Mouse (Mus musculus): ENCODE results near the gene Mfap3. TPM values are rescaled to one million over a fixed set of nuclear protein-coding genes. Genes with fewer than 3 reads are reported as not detected.
"Not testable (repeated sequence)": the region's sequence is repeated elsewhere in the genome, so short reads cannot be mapped to it uniquely, and the experiment has no call there.

The Mfap3 gene
- polyA plus RNA-seq, 1 experiment = 7.4 TPM

GRCm38 (mm10) chr11:57525900-57526299 is 7.4 kb downstream of the Mfap3 start:
- WGBS = 73% methylated on average over 3 of the region's 3 CpGs
- no peak for DNase-seq (ENCODE audit: low read depth, low spot score)

GRCm38 (mm10) chr11:57527506-57527905 is 9.0 kb downstream of the Mfap3 start:
- 86% methylated on average over 4 of the region's 4 CpGs for WGBS
- DNase-seq (ENCODE audit: low read depth, low spot score) = no peak

GRCm38 (mm10) chr11:57529111-57529510 is 10.6 kb downstream of the Mfap3 start:
- WGBS = 92% methylated on average over 3 of the region's 3 CpGs
- no peak for DNase-seq (ENCODE audit: low read depth, low spot score)

GRCm38 (mm10) chr11:57531300-57531950 is 13.0 kb downstream of the Mfap3 start:
- DNase-seq (ENCODE audit: low read depth, low spot score) = no peak
- WGBS = 62% methylated on average over 11 of the region's 11 CpGs

- 84% methylated on average over 4 of the region's 4 CpGs for WGBS
- no peak for DNase-seq (ENCODE audit: low read depth, low spot score)
Observed at GRCm38 (mm10) chr11:57532306-57532705, 13.8 kb downstream of the Mfap3 start.

- DNase-seq (ENCODE audit: low read depth, low spot score) = no peak
- 91% methylated on average over 5 of the region's 5 CpGs for WGBS
Observed at GRCm38 (mm10) chr11:57535912-57536311, 17.4 kb downstream of the Mfap3 start.

- no peak for DNase-seq (ENCODE audit: low read depth, low spot score)
- 89% methylated on average over 5 of the region's 5 CpGs for WGBS
Observed at GRCm38 (mm10) chr11:57539841-57540418, 21.5 kb downstream of the Mfap3 start.

- DNase-seq (ENCODE audit: low read depth, low spot score) = no peak
- WGBS = 91% methylated on average over 2 of the region's 2 CpGs
Observed at GRCm38 (mm10) chr11:57540681-57541080, 22.2 kb downstream of the Mfap3 start.

- WGBS = 35% methylated on average over 18 of the region's 18 CpGs
- DNase-seq (ENCODE audit: low read depth, low spot score) = peak; percentile 32
Observed at GRCm38 (mm10) chr11:57548618-57549550, 30.4 kb downstream of the Mfap3 start.

GRCm38 (mm10) chr11:57550230-57550629 is 31.8 kb downstream of the Mfap3 start:
- no peak for DNase-seq (ENCODE audit: low read depth, low spot score)
- 96% methylated on average over 2 of the region's 2 CpGs for WGBS

- DNase-seq (ENCODE audit: low read depth, low spot score) = no peak
- 76% methylated on average over 8 of the region's 8 CpGs for WGBS
Observed at GRCm38 (mm10) chr11:57551016-57551415, 32.6 kb downstream of the Mfap3 start.

GRCm38 (mm10) chr11:57553015-57553780 is 34.7 kb downstream of the Mfap3 start:
- WGBS = 86% methylated on average over 9 of the region's 9 CpGs
- no peak for DNase-seq (ENCODE audit: low read depth, low spot score)

- not testable (repeated sequence) for DNase-seq (ENCODE audit: low read depth, low spot score)
- WGBS = 90% methylated on average over 10 of the region's 10 CpGs
Observed at GRCm38 (mm10) chr11:57557936-57558335, 39.5 kb downstream of the Mfap3 start.

- 67% methylated on average over 12 of the region's 12 CpGs for WGBS
Observed at GRCm38 (mm10) chr11:57564564-57564963, 46.1 kb downstream of the Mfap3 start.

GRCm38 (mm10) chr11:57566091-57567035 is 47.9 kb downstream of the Mfap3 start:
- no peak for DNase-seq (ENCODE audit: low read depth, low spot score)
- 69% methylated on average over 18 of the region's 18 CpGs for WGBS

More at GRCm38 (mm10) chr11:57564564-57564963, 46.1 kb downstream of the Mfap3 start:
- no peak for DNase-seq (ENCODE audit: low read depth, low spot score)

- DNase-seq (ENCODE audit: low read depth, low spot score) = no peak
- whole genome bisulfite sequencing = 91% methylated on average over 2 of the region's 2 CpGs
Observed at GRCm38 (mm10) chr11:57568950-57569490, 50.6 kb downstream of the Mfap3 start.

GRCm38 (mm10) chr11:57571035-57571434 is 52.6 kb downstream of the Mfap3 start:
- no peak for DNase-seq (ENCODE audit: low read depth, low spot score)
- WGBS = 87% methylated on average over 3 of the region's 3 CpGs

GRCm38 (mm10) chr11:57573686-57574274 is 55.3 kb downstream of the Mfap3 start:
- WGBS = 27% methylated on average over 14 of the region's 14 CpGs
- peak; percentile 14 for DNase-seq (ENCODE audit: low read depth, low spot score)

Data from large intestine, adult 2 months (tissue).